ENCODE assay signal across 8 mouse cellular contexts in the genomic region with DNA sequence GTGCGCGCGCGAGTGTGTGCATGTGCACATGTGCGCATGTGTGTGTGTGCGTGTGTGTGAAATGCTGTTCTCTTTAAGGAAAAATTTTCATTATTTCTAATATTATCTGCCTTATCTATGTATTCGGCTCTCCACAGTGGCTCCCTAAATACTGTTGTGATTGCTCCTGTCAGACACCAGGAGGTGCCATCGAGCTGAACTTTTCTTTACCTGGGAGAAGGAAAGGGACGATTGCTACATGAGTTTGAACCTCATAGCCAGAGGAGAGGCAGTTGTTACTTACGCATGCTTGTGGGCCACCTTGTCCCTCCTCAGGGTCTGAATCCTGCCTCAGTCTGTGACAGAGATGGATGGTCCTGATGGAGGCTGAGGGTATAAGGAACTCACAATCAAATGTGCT. TPM values are rescaled to one million over a fixed set of nuclear protein-coding genes. Genes with fewer than 3 reads are reported as not detected.
DNase-seq lines count a peak whose midpoint lies in the region; ATAC-seq and TF ChIP-seq lines count a peak whose summit lies in the region.

No protein-coding gene starts in this region.

- ATAC-seq in hindbrain, postnatal 0 days: no peak; the same call in 1 of the 2 replicates
- no peak for ATAC-seq in lung, embryonic 14.5 days (ENCODE audit: insufficient read depth)

- H3K27me3 ChIP-seq in hindbrain, postnatal 0 days (ENCODE audit: insufficient read depth, low read length): no peaks in the 10 kb centered on the region
- H3K27me3 ChIP-seq in lung, embryonic 14.5 days (ENCODE audit: insufficient read depth, low read length): no peaks in the 10 kb centered on the region
- no peaks in the 10 kb centered on the region for H3K27me3 ChIP-seq in small intestine, adult 2 months (ENCODE audit: control insufficient read depth, insufficient read depth, low read length)

- peak; percentile 49 for DNase-seq in gastrocnemius, adult 18-20 months (ENCODE audit: low spot score)
- DNase-seq in gastrocnemius, adult 8-10 months (ENCODE audit: low spot score in 2 of 2): no peak
- peak; percentile 11 to 52 for DNase-seq in spleen, postnatal 10 days (ENCODE audit: low spot score in 2 of 2)
- DNase-seq in spleen, adult 12 weeks (ENCODE audit: low spot score): no peak
- peak; percentile 23 for DNase-seq in cerebellum, adult 11-12 months
- DNase-seq in hindbrain, postnatal 0 days (ENCODE audit: low spot score): peak; percentile 68
- DNase-seq in lung, embryonic 14.5 days: peak; percentile 59

- H3K4me2 ChIP-seq in hindbrain, postnatal 0 days (ENCODE audit: low read depth, low read length): no peak overlapping the region
- no peak overlapping the region for H3K4me2 ChIP-seq in lung, embryonic 14.5 days

- H3K36me3 ChIP-seq in hindbrain, postnatal 0 days (ENCODE audit: insufficient read depth, low read length): no peaks in the 10 kb centered on the region
- no peaks in the 10 kb centered on the region for H3K36me3 ChIP-seq in lung, embryonic 14.5 days (ENCODE audit: insufficient read depth)
- H3K36me3 ChIP-seq in small intestine, adult 2 months (ENCODE audit: control insufficient read depth, insufficient read depth, low read length): no peaks in the 10 kb centered on the region

- no peak for TF ChIP-seq POLR2A in small intestine, adult 2 months (IDR thresholded peaks at IDR 0.05; ENCODE audit: low read depth, low read length)

- peak; percentile 72 for TF ChIP-seq CTCF in hindbrain, postnatal 0 days (IDR thresholded peaks at IDR 0.05; ENCODE audit: low read depth)
- TF ChIP-seq CTCF in lung, embryonic 14.5 days (IDR thresholded peaks at IDR 0.05; ENCODE audit: low read depth): peak; percentile 68
- peak; percentile 9; the same call in 1 of the 2 replicates for TF ChIP-seq CTCF in small intestine, adult 2 months (IDR thresholded peaks at IDR 0.05; ENCODE audit: extremely low read depth, insufficient read length, insufficient replicate concordance, low read depth, low read length)

- no peaks in the 10 kb centered on the region for H3K4me1 ChIP-seq in hindbrain, postnatal 0 days (ENCODE audit: insufficient read depth, low read length)
- no peaks in the 10 kb centered on the region for H3K4me1 ChIP-seq in lung, embryonic 14.5 days (ENCODE audit: insufficient read depth)
- H3K4me1 ChIP-seq in small intestine, adult 2 months (ENCODE audit: control insufficient read depth, insufficient read depth, insufficient read length, low read length): no peaks in the 10 kb centered on the region

- H3K4me3 ChIP-seq in hindbrain, postnatal 0 days (ENCODE audit: low read length): no peak overlapping the region
- no peak overlapping the region for H3K4me3 ChIP-seq in lung, embryonic 14.5 days (ENCODE audit: low read depth, low read length)
- no peak overlapping the region for H3K4me3 ChIP-seq in small intestine, adult 2 months (ENCODE audit: low read depth, low read length)

- H3K9ac ChIP-seq in hindbrain, postnatal 0 days (replicated peaks; ENCODE audit: low read length): no peak overlapping the region
- H3K9ac ChIP-seq in lung, embryonic 14.5 days: no peak overlapping the region

- H3K9me3 ChIP-seq in hindbrain, postnatal 0 days (ENCODE audit: low read length): no peaks in the 10 kb centered on the region
- H3K9me3 ChIP-seq in lung, embryonic 14.5 days (ENCODE audit: low read depth, low read length): no peaks in the 10 kb centered on the region

- H3K27ac ChIP-seq in hindbrain, postnatal 0 days: no peak overlapping the region
- H3K27ac ChIP-seq in lung, embryonic 14.5 days (ENCODE audit: low read depth): no peak overlapping the region
- H3K27ac ChIP-seq in small intestine, adult 2 months (ENCODE audit: insufficient read depth, low read depth, low read length): no peak overlapping the region

- WGBS in hindbrain, postnatal 0 days: 64% methylated on average over 10 of the region's 10 CpGs
- WGBS in lung, embryonic 14.5 days: 55% methylated on average over 10 of the region's 10 CpGs
- WGBS in small intestine, adult 2 months: 47% methylated on average over 10 of the region's 10 CpGs

RNA-seq across cellular contexts. Expression of gene Slc2a7, which starts 24.5 kb away (rescaled TPM):
- not detected for total RNA-seq in gastrocnemius, adult 18-20 months (2021)
- total RNA-seq in gastrocnemius, adult 8-10 months (2022): not detected
- total RNA-seq in hindbrain, postnatal 0 days (2014; rRNA removed): not detected in 2 replicates
- not detected in 2 replicates for polyA plus RNA-seq in hindbrain, postnatal 0 days (2015; fragmentation: Nextera tagmentation; extraction: Ambion mirVana)
- polyA plus RNA-seq in lung, embryonic 14.5 days (2014; fragmentation: Nextera tagmentation; extraction: Ambion mirVana): not detected in 2 replicates
- 47.2 and 68.9 TPM in 2 replicates for polyA plus RNA-seq in small intestine, adult 2 months (2012; rRNA removed)

RNA-seq across cellular contexts. Expression of gene Car6, which starts 27.9 kb away (rescaled TPM):
- total RNA-seq in gastrocnemius, adult 18-20 months (2021): not detected
- not detected for total RNA-seq in gastrocnemius, adult 8-10 months (2022)
- total RNA-seq in hindbrain, postnatal 0 days (2014; rRNA removed): not detected in 2 replicates
- not detected in 2 replicates for polyA plus RNA-seq in hindbrain, postnatal 0 days (2015; fragmentation: Nextera tagmentation; extraction: Ambion mirVana)
- not detected in 2 replicates for polyA plus RNA-seq in lung, embryonic 14.5 days (2014; fragmentation: Nextera tagmentation; extraction: Ambion mirVana)
- 0.14 TPM in 1 of 2 replicates, not detected in the other for polyA plus RNA-seq in small intestine, adult 2 months (2012; rRNA removed)

RNA-seq across cellular contexts. Expression of gene Slc2a5, which starts 54.2 kb away (rescaled TPM):
- not detected for total RNA-seq in gastrocnemius, adult 18-20 months (2021)
- not detected for total RNA-seq in gastrocnemius, adult 8-10 months (2022)
- 1.5 and 2.9 TPM in 2 replicates for total RNA-seq in hindbrain, postnatal 0 days (2014; rRNA removed)
- polyA plus RNA-seq in hindbrain, postnatal 0 days (2015; fragmentation: Nextera tagmentation; extraction: Ambion mirVana): 2.7 and 3.0 TPM in 2 replicates
- 0.60 and 0.70 TPM in 2 replicates for polyA plus RNA-seq in lung, embryonic 14.5 days (2014; fragmentation: Nextera tagmentation; extraction: Ambion mirVana)
- 165 and 177 TPM in 2 replicates for polyA plus RNA-seq in small intestine, adult 2 months (2012; rRNA removed)

Comparison
In these comparisons a context has a peak if more than half of its experiments do, and no peak if none do; other contexts are left out.
1. DNase-seq: peak in gastrocnemius, adult 18-20 months (single experiment), spleen, postnatal 10 days (2 of 2), cerebellum, adult 11-12 months (single experiment), hindbrain, postnatal 0 days (single experiment) and lung, embryonic 14.5 days (single experiment); none in gastrocnemius, adult 8-10 months (0 of 2) and spleen, adult 12 weeks (single experiment).
2. CTCF ChIP-seq: peak in every context shown above with its lines; median percentile 72 in hindbrain, postnatal 0 days; 68 in lung, embryonic 14.5 days; 9 in small intestine, adult 2 months.